Mouse (Mus musculus) myocyte (in vitro differentiated cells): ENCODE results near the gene Pip5k1a. TPM values are rescaled to one million over a fixed set of nuclear protein-coding genes. Genes with fewer than 3 reads are reported as not detected.

Experiments
- H3K27me3 ChIP-seq: one replicate; pipeline ENCODE4 v1.6.1; 2011; ENCODE audit not compliant: control insufficient read depth, insufficient read depth, insufficient read length
- H3K36me3 ChIP-seq: one replicate; pipeline ENCODE4 v1.6.1; 2011; ENCODE audit not compliant: control insufficient read depth, insufficient read depth
- H3K4me2 ChIP-seq: one replicate; pipeline ENCODE4 v1.6.1; 2011; ENCODE audit warnings: low read depth, control low read depth
- H3K4me3 ChIP-seq: one replicate; pipeline ENCODE4 v1.5.1; 2011; ENCODE audit warnings: mild to moderate bottlenecking, control low read depth, moderate library complexity
- H3K79me2 ChIP-seq: one replicate; pipeline ENCODE4 v1.6.1; 2011; ENCODE audit not compliant: control insufficient read depth, insufficient read depth
- H3ac ChIP-seq: one replicate; pipeline ENCODE4 v1.6.1; 2011; ENCODE audit not compliant: control insufficient read depth, insufficient read length
- CEBPB ChIP-seq: IDR thresholded peaks from 2 replicates; pipeline ENCODE4 v1.6.1; 2011; ENCODE audit warnings: mild to moderate bottlenecking, moderate library complexity; ENCODE audit not compliant: poor library complexity, insufficient read depth, severe bottlenecking
- E2F4 ChIP-seq: IDR thresholded peaks from one replicate; pipeline ENCODE4 v1.6.1; 2011; ENCODE audit warnings: mild to moderate bottlenecking, control low read depth, moderate library complexity; ENCODE audit not compliant: insufficient read depth
- MAX ChIP-seq: IDR thresholded peaks from one replicate; pipeline ENCODE4 v1.6.1; 2011; ENCODE audit warnings: low read depth, mild to moderate bottlenecking, control low read depth
- MYOD1 ChIP-seq, 3 experiments: IDR thresholded peaks; one replicate each; pipeline ENCODE4 v1.6.1; 2011; ENCODE audit warnings: control low read depth in 2 of 3, low read depth in 2 of 3, mild to moderate bottlenecking in 2 of 3, moderate library complexity in 1 of 3; ENCODE audit not compliant: insufficient read length in 2 of 3, control insufficient read depth in 1 of 3
- MYOG ChIP-seq, 3 experiments: IDR thresholded peaks; one replicate each; pipeline ENCODE4 v1.6.1; 2011; ENCODE audit warnings: control low read depth in 2 of 3, low read depth in 2 of 3, mild to moderate bottlenecking in 2 of 3; ENCODE audit not compliant: insufficient read length in 2 of 3, control insufficient read depth in 1 of 3, insufficient read depth in 1 of 3
- POLR2A ChIP-seq: IDR thresholded peaks from one replicate; pipeline ENCODE4 v1.6.1; 2011; ENCODE audit warnings: low read depth, mild to moderate bottlenecking, control low read depth, moderate library complexity; ENCODE audit not compliant: insufficient read length
- POLR2AphosphoS2 ChIP-seq: IDR thresholded peaks from one replicate; pipeline ENCODE4 v1.6.1; 2011; ENCODE audit warnings: low read depth, control low read depth; ENCODE audit not compliant: insufficient read length
- REST ChIP-seq: IDR thresholded peaks from one replicate; pipeline ENCODE4 v1.6.1; 2011; ENCODE audit warnings: mild to moderate bottlenecking, control low read depth, moderate library complexity; ENCODE audit not compliant: insufficient read depth, insufficient read length
- SRF ChIP-seq: IDR thresholded peaks from one replicate; pipeline ENCODE4 v1.6.1; 2011; ENCODE audit warnings: low read depth; ENCODE audit not compliant: control insufficient read depth, insufficient read length
- TCF12 ChIP-seq: IDR thresholded peaks from one replicate; pipeline ENCODE4 v1.6.1; 2011; ENCODE audit warnings: mild to moderate bottlenecking, control low read depth; ENCODE audit not compliant: poor library complexity, insufficient read depth, severe bottlenecking
- TCF3 ChIP-seq: IDR thresholded peaks from one replicate; pipeline ENCODE4 v1.6.1; 2011; ENCODE audit warnings: low read depth, control low read depth; ENCODE audit not compliant: insufficient read length
- USF1 ChIP-seq: IDR thresholded peaks from one replicate; pipeline ENCODE4 v1.6.1; 2011; ENCODE audit warnings: low read depth, mild to moderate bottlenecking, control low read depth, moderate library complexity
- polyA plus RNA-seq: library from polyadenylated mRNA; unstranded; fragments of >200 nt; fragmentation: generic; extraction: Trizol; gene quantifications from one replicate; pipeline ENCODE4 v1.2.1, GENCODE M21; 2012; ENCODE audit warnings: missing spikeins

Pip5k1a gene
- polyA plus RNA-seq, 1 experiment: 27.3 TPM

GRCm38 (mm10) chr3:95015891-95016531 lies 90.7 kb downstream of the Pip5k1a start:
- Histone ChIP-seq H3ac (peak overlapping the region; percentile 24), H3K4me2 (peak overlapping the region; percentile 87), H3K27me3 (no peaks in the 10 kb centered on the region), H3K36me3 (no peaks in the 10 kb centered on the region), H3K4me3 (peak overlapping the region; percentile 58), H3K79me2 (peaks cover 6% of the 10 kb centered on the region)
- TF ChIP-seq E2F4: peak; percentile 69
- TF ChIP-seq TCF3: no peak
- TF ChIP-seq POLR2A: peak; percentile 2
- TF ChIP-seq POLR2AphosphoS2: no peak
- TF ChIP-seq TCF12: no peak
- no peak for TF ChIP-seq SRF
- TF ChIP-seq CEBPB: no peak
- no peak for TF ChIP-seq USF1
- no peak for TF ChIP-seq MYOG (IDR thresholded peaks at IDR 0.05; ENCODE audit: control insufficient read depth in 1 of 3, insufficient read depth in 1 of 3, insufficient read length in 2 of 3, low read depth in 2 of 3)
- TF ChIP-seq MYOD1 (IDR thresholded peaks at IDR 0.05; ENCODE audit: control insufficient read depth in 1 of 3, insufficient read length in 2 of 3, low read depth in 2 of 3): peak in 1 of 3 experiments; percentile 17
- TF ChIP-seq REST: no peak
- TF ChIP-seq MAX: no peak

- peak; percentile 82 for TF ChIP-seq POLR2AphosphoS2
- peak; percentile 77 for TF ChIP-seq POLR2A
- TF ChIP-seq MYOD1 (IDR thresholded peaks at IDR 0.05; ENCODE audit: control insufficient read depth in 1 of 3, insufficient read length in 2 of 3, low read depth in 2 of 3): no peak
- peak in 1 of 3 experiments; percentile 26 for TF ChIP-seq MYOG (IDR thresholded peaks at IDR 0.05; ENCODE audit: control insufficient read depth in 1 of 3, insufficient read depth in 1 of 3, insufficient read length in 2 of 3, low read depth in 2 of 3)
- no peak for TF ChIP-seq TCF12
- no peak for TF ChIP-seq CEBPB
- no peaks in the 10 kb centered on the region for H3K36me3 ChIP-seq
- H3K79me2 ChIP-seq: peaks cover 6% of the 10 kb centered on the region
- H3K4me2 ChIP-seq: peak within 1 kb of the TSS; percentile 91
- H3ac ChIP-seq: peak within 1 kb of the TSS; percentile 24
- H3K4me3 ChIP-seq: peak within 1 kb of the TSS; percentile 58
- no peaks in the 10 kb centered on the region for H3K27me3 ChIP-seq
Observed at GRCm38 (mm10) chr3:95015337-95015872, 91.3 kb downstream of the Pip5k1a start, which contains the start of gene Zfp687. Gene Zfp687 (minus strand): TSS chr3:95015448.

- H3ac ChIP-seq: peak overlapping the region; percentile 24
- TF ChIP-seq CEBPB (no peak), REST (no peak), TCF3 (no peak), TCF12 (no peak), USF1 (no peak), SRF (no peak), MYOD1 (IDR thresholded peaks at IDR 0.05; ENCODE audit: control insufficient read depth in 1 of 3, insufficient read length in 2 of 3, low read depth in 2 of 3) (no peak), MYOG (IDR thresholded peaks at IDR 0.05; ENCODE audit: control insufficient read depth in 1 of 3, insufficient read depth in 1 of 3, insufficient read length in 2 of 3, low read depth in 2 of 3) (no peak), POLR2AphosphoS2 (no peak), POLR2A (no peak), MAX (no peak), E2F4 (no peak)
- no peaks in the 10 kb centered on the region for H3K36me3 ChIP-seq
- H3K4me3 ChIP-seq: peak overlapping the region; percentile 58
- H3K79me2 ChIP-seq: peaks cover 6% of the 10 kb centered on the region
- H3K4me2 ChIP-seq: peak overlapping the region; percentile 91
- H3K27me3 ChIP-seq: no peaks in the 10 kb centered on the region
Observed at GRCm38 (mm10) chr3:95014428-95015151, 92.1 kb downstream of the Pip5k1a start.

- Histone ChIP-seq H3K36me3 (no peaks in the 10 kb centered on the region), H3K79me2 (peaks cover 6% of the 10 kb centered on the region), H3K27me3 (no peaks in the 10 kb centered on the region), H3ac (peak overlapping the region; percentile 24), H3K4me3 (peak overlapping the region; percentile 58), H3K4me2 (peak overlapping the region; percentile 91)
- TF ChIP-seq MYOG (IDR thresholded peaks at IDR 0.05; ENCODE audit: control insufficient read depth in 1 of 3, insufficient read depth in 1 of 3, insufficient read length in 2 of 3, low read depth in 2 of 3): no peak
- TF ChIP-seq SRF: no peak
- no peak for TF ChIP-seq REST
- TF ChIP-seq MYOD1 (IDR thresholded peaks at IDR 0.05; ENCODE audit: control insufficient read depth in 1 of 3, insufficient read length in 2 of 3, low read depth in 2 of 3): peak in 1 of 3 experiments; percentile 8
- no peak for TF ChIP-seq USF1
Observed at GRCm38 (mm10) chr3:95013699-95014427, 92.9 kb downstream of the Pip5k1a start.
